Mouse (Mus musculus) B cell, adult 2 months (primary cell): Measurements from ENCODE around the gene Nrip1.

Source experiments
- DNase-seq, 2 experiments: peaks; one replicate each; pipeline ENCODE4 v3.0.0; 2022

The Nrip1 gene

GRCm38 (mm10) chr16:76265301-76265700 is 108.3 kb downstream of the Nrip1 start:
- DNase-seq = no peak

GRCm38 (mm10) chr16:76263393-76263792 is 110.2 kb downstream of the Nrip1 start:
- DNase-seq = no peak

- DNase-seq = no peak
Observed at GRCm38 (mm10) chr16:76260296-76260695, 113.3 kb downstream of the Nrip1 start.

- no peak for DNase-seq
Observed at GRCm38 (mm10) chr16:76251826-76252225, 121.8 kb downstream of the Nrip1 start.

- DNase-seq = no peak
Observed at GRCm38 (mm10) chr16:76249345-76250091, 124.1 kb downstream of the Nrip1 start.

GRCm38 (mm10) chr16:76242850-76243249 is 130.8 kb downstream of the Nrip1 start:
- DNase-seq = no peak

GRCm38 (mm10) chr16:76241266-76241665 is 132.4 kb downstream of the Nrip1 start:
- DNase-seq = no peak

- DNase-seq = no peak
Observed at GRCm38 (mm10) chr16:76239353-76239752, 134.3 kb downstream of the Nrip1 start.

GRCm38 (mm10) chr16:76238784-76239183 is 134.8 kb downstream of the Nrip1 start:
- no peak for DNase-seq
